Mouse (Mus musculus): Measurements from ENCODE around the gene Grik3.

- TF ChIP-seq CTCF (IDR thresholded peaks at IDR 0.05; ENCODE audit: low read depth) = no peak
- TF ChIP-seq EP300 (optimal IDR thresholded peaks at IDR 0.05) = no peak
Measured at GRCm38 (mm10) chr4:125490661-125491504, at the start of gene Grik3.
